Comparison of ENCODE assay signal across 8 mouse cellular contexts in the genomic region with DNA sequence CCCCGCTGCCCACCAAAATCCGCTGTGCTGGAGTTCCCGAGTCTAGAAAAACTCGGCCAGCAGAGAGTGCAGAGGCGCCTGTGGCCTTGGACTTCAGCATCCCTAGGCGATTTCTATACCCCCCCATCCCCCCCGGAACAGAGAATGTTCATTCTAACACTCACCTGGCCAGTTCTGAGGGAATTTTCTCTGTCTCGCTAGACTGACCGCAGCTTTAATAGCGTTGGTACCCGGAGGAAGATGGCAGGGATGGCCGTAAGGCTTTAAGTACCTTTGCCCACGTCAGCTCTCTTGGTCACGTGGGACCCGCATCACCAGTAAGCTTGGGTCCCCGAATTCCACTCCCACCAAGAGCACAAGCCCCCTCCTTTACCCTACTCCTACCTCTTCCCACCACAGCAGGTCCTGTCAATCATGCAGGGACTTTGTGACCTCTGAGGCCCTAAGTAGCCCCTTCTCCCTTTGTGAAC. TPM values are rescaled to one million over a fixed set of nuclear protein-coding genes. Genes with fewer than 3 reads are reported as not detected.
DNase-seq lines count a peak whose midpoint lies in the region; ATAC-seq and TF ChIP-seq lines count a peak whose summit lies in the region.

A gene (minus strand): TSS at position 467 of the 470 bp plus-strand sequence.

- peak; percentile 86 for ATAC-seq in intestine, embryonic 15.5 days

- WGBS in intestine, embryonic 15.5 days: 12% methylated on average over 16 of the region's 16 CpGs

- TF ChIP-seq POLR2A in cortical plate, adult 2 months (IDR thresholded peaks at IDR 0.05; ENCODE audit: extremely low read depth, insufficient read depth, low read length): peak; percentile 90

- intact Hi-C loops in left cerebral cortex, postnatal 36 days (cut with DNase I): loop anchor here (2.0 to 5.0 kb wide), 2 partner anchors 52 to 104 kb away; a partner anchor contains a TSS

- H3K27ac ChIP-seq in cortical plate, adult 2 months (ENCODE audit: insufficient read depth, low read length): no peak within 1 kb of the TSS
- 0 out of 2 replicates have a peak within 1 kb of the TSS, but pooled peaks have one; percentile 40 for H3K27ac ChIP-seq in intestine, embryonic 15.5 days

- no peak for TF ChIP-seq CTCF in cortical plate, adult 2 months (IDR thresholded peaks at IDR 0.05; ENCODE audit: extremely low read depth, insufficient read depth, low read length)

- H3K4me2 ChIP-seq in intestine, embryonic 15.5 days (replicated peaks): peak within 1 kb of the TSS; percentile 58

- H3K27me3 ChIP-seq in intestine, embryonic 15.5 days (replicated peaks): no peaks in the 10 kb centered on the region; the same call in 1 of the 2 replicates

- H3K36me3 ChIP-seq in intestine, embryonic 15.5 days: no peaks in the 10 kb centered on the region

- H3K4me1 ChIP-seq in cortical plate, adult 2 months (ENCODE audit: control insufficient read depth, insufficient read depth, low read length): no peaks in the 10 kb centered on the region; the same call in 1 of the 2 replicates
- H3K4me1 ChIP-seq in intestine, embryonic 15.5 days (replicated peaks): no peaks in the 10 kb centered on the region

- no peaks in the 10 kb centered on the region for H3K9me3 ChIP-seq in intestine, embryonic 15.5 days

- DNase-seq in 3134 (ENCODE audit: extremely low read depth, insufficient read length, low spot score) (peak; percentile 58), ZHBTc4 (ENCODE audit: low read depth, low spot score) (peak; percentile 57)
- no peak for DNase-seq in gonadal fat pad, adult 2 months (ENCODE audit: low read depth)
- DNase-seq in left cerebral cortex, postnatal 36 days (ENCODE audit: low spot score in 2 of 2): peak; percentile 51 to 56
- peak; percentile 78 for DNase-seq in mesoderm, embryonic 11.5 days (ENCODE audit: low read depth, low spot score)
- DNase-seq in right cerebral cortex, postnatal 4 days: peak; percentile 47

- peak within 1 kb of the TSS; percentile 92 for H3K4me3 ChIP-seq in cortical plate, adult 2 months (ENCODE audit: insufficient read depth, low read length)
- H3K4me3 ChIP-seq in intestine, embryonic 15.5 days (replicated peaks): peak within 1 kb of the TSS; percentile 51

- H3K9ac ChIP-seq in intestine, embryonic 15.5 days: peak within 1 kb of the TSS; percentile 45

RNA-seq across cellular contexts. Expression of the gene that starts here (rescaled TPM):
- 44.5 and 45.9 TPM in 2 replicates for polyA plus RNA-seq in cortical plate, adult 2 months (2012; rRNA removed)
- polyA plus RNA-seq in gonadal fat pad, adult 2 months (2012; rRNA removed): 30.6 and 39.9 TPM in 2 replicates
- 42.6 and 44.3 TPM in 2 replicates for polyA plus RNA-seq in intestine, embryonic 15.5 days (2015; fragmentation: Nextera tagmentation; extraction: Ambion mirVana)
- 10 to 100 TPM; 79.1 to 79.8 TPM for total RNA-seq in left cerebral cortex, postnatal 36 days (2021)
